Mouse (Mus musculus) CH12.LX (cell line): ENCODE data around the gene Svs1.

Experiments
- CTCF ChIP-seq, 2 experiments: IDR thresholded peaks in 1 of 2; conservative IDR thresholded peaks in 1 of 2; 2 replicates each; pipeline ENCODE4 v1.5.1; 2011 to 2012; ENCODE audit warnings: low read depth in 2 of 2, low read length in 2 of 2, improper control_type of control experiment in 1 of 2, inconsistent platforms in 1 of 2, mild to moderate bottlenecking in 1 of 2, moderate library complexity in 1 of 2
- EP300 ChIP-seq: IDR thresholded peaks from 2 replicates; pipeline ENCODE4 v1.6.1; 2011; ENCODE audit warnings: low read length, improper control_type of control experiment
- IRF4 ChIP-seq: IDR thresholded peaks from 2 replicates; pipeline ENCODE4 v1.6.1; 2014; ENCODE audit warnings: low read depth, mild to moderate bottlenecking, inconsistent platforms, low read length, improper control_type of control experiment
- MAFK ChIP-seq: IDR thresholded peaks from 2 replicates; pipeline ENCODE4 v1.6.1; 2011; ENCODE audit warnings: low read length, improper control_type of control experiment; ENCODE audit not compliant: insufficient replicate concordance
- MXI1 ChIP-seq: IDR thresholded peaks from 2 replicates; pipeline ENCODE4 v1.6.1; 2011; ENCODE audit warnings: mild to moderate bottlenecking, low read depth, low read length, improper control_type of control experiment
- POLR2A ChIP-seq: IDR thresholded peaks from 2 replicates; pipeline ENCODE4 v1.6.1; 2011; ENCODE audit warnings: low read depth, mild to moderate bottlenecking, improper control_type of control experiment, low read length
- UBTF ChIP-seq: IDR thresholded peaks from 2 replicates; pipeline ENCODE4 v1.6.1; 2012; ENCODE audit warnings: low read depth, mild to moderate bottlenecking, inconsistent platforms, low read length, improper control_type of control experiment, moderate library complexity

DNA sequence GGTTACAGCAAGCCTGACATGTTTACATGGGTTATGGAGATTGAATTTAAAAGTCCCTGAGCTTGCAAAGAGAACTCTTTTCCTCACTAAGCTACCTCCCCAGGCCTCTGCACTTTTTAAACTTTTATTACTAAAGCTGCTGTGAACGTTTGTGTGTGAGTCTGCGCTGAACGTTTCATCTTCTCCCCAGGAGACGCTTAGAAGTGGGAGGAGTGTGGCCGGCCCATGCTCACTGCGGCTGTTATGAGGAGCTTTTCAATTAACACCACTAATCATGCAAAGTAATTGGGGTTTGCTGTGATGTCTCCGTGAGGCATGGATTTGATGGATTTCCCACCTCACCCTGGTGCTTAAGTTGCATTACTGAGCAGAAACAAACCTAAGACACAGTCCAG is 22.5 kb downstream of the Svs1 start:
- no peak for TF ChIP-seq EP300
- no peak for TF ChIP-seq MXI1
- TF ChIP-seq UBTF = no peak
- TF ChIP-seq CTCF (conservative IDR thresholded peaks at IDR 0.05 in 1 of 2, IDR thresholded peaks at IDR 0.05 in 1 of 2; ENCODE audit: low read depth in 2 of 2, low read length in 2 of 2) = no peak
- TF ChIP-seq MAFK = no peak
- no peak for TF ChIP-seq POLR2A
- no peak for TF ChIP-seq IRF4
